Mouse (Mus musculus) liver, embryonic 15.5 days (tissue): ENCODE measurements around the gene Uap1l1. TPM values are rescaled to one million over a fixed set of nuclear protein-coding genes. Genes with fewer than 3 reads are reported as not detected.
"Not testable (repeated sequence)": the region's sequence is repeated elsewhere in the genome, so short reads cannot be mapped to it uniquely, and the experiment has no call there.

Experiments used
- ATAC-seq: fragments of 200-750 bp; cut with Nextera tagmentation; 2 replicates; pipeline ENCODE4 v1.8.0; 2017; ENCODE audit warnings: moderate number of reproducible peaks, mild to moderate bottlenecking, moderate library complexity; ENCODE audit not compliant: insufficient read depth
- H3K27ac ChIP-seq: fragments of 300-500 bp; sonication (generic); replicated peaks from 2 replicates; pipeline ENCODE4 v1.5.1; 2015; ENCODE audit warnings: mild to moderate bottlenecking, inconsistent platforms
- H3K27me3 ChIP-seq: fragments of 300-500 bp; sonication (generic); 2 replicates; pipeline ENCODE4 v1.6.1; 2015; ENCODE audit warnings: mild to moderate bottlenecking, inconsistent platforms
- H3K36me3 ChIP-seq: fragments of 300-500 bp; sonication (generic); replicated peaks from 2 replicates; pipeline ENCODE4 v1.6.1; 2015; ENCODE audit warnings: moderate library complexity, mild to moderate bottlenecking, inconsistent platforms
- H3K4me1 ChIP-seq: fragments of 300-500 bp; sonication (generic); replicated peaks from 2 replicates; pipeline ENCODE4 v1.6.1; 2015; ENCODE audit warnings: inconsistent platforms
- H3K4me2 ChIP-seq: fragments of 300-500 bp; sonication (generic); 2 replicates; pipeline ENCODE4 v1.6.1; 2015; ENCODE audit warnings: moderate library complexity, mild to moderate bottlenecking, inconsistent platforms
- H3K4me3 ChIP-seq: fragments of 300-500 bp; sonication (generic); replicated peaks from 2 replicates; pipeline ENCODE4 v1.5.1; 2015; ENCODE audit warnings: mild to moderate bottlenecking, inconsistent platforms
- H3K9ac ChIP-seq: fragments of 300-500 bp; sonication (generic); 2 replicates; pipeline ENCODE4 v1.6.1; 2015; ENCODE audit warnings: moderate library complexity, mild to moderate bottlenecking, inconsistent platforms
- H3K9me3 ChIP-seq: fragments of 300-500 bp; sonication (generic); replicated peaks from 2 replicates; pipeline ENCODE4 v1.6.1; 2016; ENCODE audit warnings: inconsistent platforms
- WGBS: fragments of 180-500 bp; shearing (Covaris S2); methylation state at CpG from one replicate; pipeline ENCODE4 v1.1.7; 2015; ENCODE audit warnings: mixed read lengths; ENCODE audit not compliant: insufficient replicate concordance; 5-methylcytosine and 5-hydroxymethylcytosine counted together
- polyA plus RNA-seq: library from polyadenylated mRNA; unstranded; fragments of >200 nt; fragmentation: Nextera tagmentation; extraction: Ambion mirVana; gene quantifications from 2 replicates; pipeline ENCODE4 v1.2.1, GENCODE M21; 2015

Gene Uap1l1
- polyA plus RNA-seq, result 15.1 and 15.4 TPM in 2 replicates

- peaks cover 24% of the 10 kb centered on the region for H3K27me3 ChIP-seq
- under 1% methylated on average over 54 of the region's 54 CpGs for WGBS
- ATAC-seq, result peak; percentile 64
- peak within 1 kb of the TSS; percentile 91 for H3K4me2 ChIP-seq
- peak within 1 kb of the TSS; percentile 53 for H3K9ac ChIP-seq
- H3K36me3 ChIP-seq, result no peaks in the 10 kb centered on the region
- H3K9me3 ChIP-seq, result no peaks in the 10 kb centered on the region
- H3K27ac ChIP-seq, result peak within 1 kb of the TSS; percentile 64; the same call in 1 of the 2 replicates
- peak within 1 kb of the TSS; percentile 66 for H3K4me3 ChIP-seq
- H3K4me1 ChIP-seq, result peaks cover 36% of the 10 kb centered on the region
These were observed at the start of gene Uap1l1 for GRCm38 (mm10) chr2:25365091-25365761. Gene Uap1l1, minus strand, starts transcription at chr2:25365682.

- not testable (repeated sequence) for H3K4me1 ChIP-seq, H3K36me3 ChIP-seq, H3K9me3 ChIP-seq, H3K9ac ChIP-seq, H3K4me3 ChIP-seq, H3K27ac ChIP-seq, H3K27me3 ChIP-seq, H3K4me2 ChIP-seq, ATAC-seq
These were observed 48.0 kb upstream of the Uap1l1 start for GRCm38 (mm10) chr2:25413436-25413835.

GRCm38 (mm10) chr2:25408908-25409307, 43.4 kb upstream of the Uap1l1 start:
- Histone ChIP-seq H3K27me3 (peaks cover 44% of the 10 kb centered on the region), H3K4me3 (no peak overlapping the region), H3K9ac (no peak overlapping the region), H3K4me1 (no peaks in the 10 kb centered on the region), H3K9me3 (no peaks in the 10 kb centered on the region), H3K36me3 (no peaks in the 10 kb centered on the region), H3K27ac (no peak overlapping the region), H3K4me2 (no peak overlapping the region)
- WGBS, result 69% methylated on average over 10 of the region's 10 CpGs
- ATAC-seq, result no peak

GRCm38 (mm10) chr2:25403994-25404393, 38.5 kb upstream of the Uap1l1 start:
- peaks cover 91% of the 10 kb centered on the region for H3K27me3 ChIP-seq

GRCm38 (mm10) chr2:25402972-25403601, 37.6 kb upstream of the Uap1l1 start:
- ATAC-seq, result no peak
- Histone ChIP-seq H3K4me3 (peak overlapping the region; percentile 47), H3K36me3 (no peaks in the 10 kb centered on the region), H3K9ac (0 out of 2 replicates have a peak overlapping the region, but pooled peaks have one; percentile 12), H3K27ac (no peak overlapping the region), H3K9me3 (no peaks in the 10 kb centered on the region), H3K4me1 (peaks cover 9% of the 10 kb centered on the region), H3K27me3 (peaks cover 94% of the 10 kb centered on the region), H3K4me2 (peak overlapping the region; percentile 57)
- 4% methylated on average over 54 of the region's 54 CpGs for WGBS

More at GRCm38 (mm10) chr2:25403994-25404393, 38.5 kb upstream of the Uap1l1 start:
- peaks cover 9% of the 10 kb centered on the region for H3K4me1 ChIP-seq
- no peaks in the 10 kb centered on the region for H3K9me3 ChIP-seq
- no peak overlapping the region for H3K9ac ChIP-seq
- no peak for ATAC-seq
- no peak overlapping the region for H3K4me2 ChIP-seq
- H3K4me3 ChIP-seq, result no peak overlapping the region
- H3K36me3 ChIP-seq, result no peaks in the 10 kb centered on the region
- 47% methylated on average over 4 of the region's 4 CpGs for WGBS
- no peak overlapping the region for H3K27ac ChIP-seq

- no peak overlapping the region for H3K9ac ChIP-seq
- H3K4me2 ChIP-seq, result peak overlapping the region; percentile 57
- no peaks in the 10 kb centered on the region for H3K9me3 ChIP-seq
- H3K27me3 ChIP-seq, result peaks cover 98% of the 10 kb centered on the region
- H3K36me3 ChIP-seq, result no peaks in the 10 kb centered on the region
- peak overlapping the region; percentile 47 for H3K4me3 ChIP-seq
- H3K27ac ChIP-seq, result no peak overlapping the region
- WGBS, result 2% methylated on average over 13 of the region's 13 CpGs
- H3K4me1 ChIP-seq, result peaks cover 9% of the 10 kb centered on the region
- ATAC-seq, result no peak; the same call in 1 of the 2 replicates
These were observed 37.0 kb upstream of the Uap1l1 start for GRCm38 (mm10) chr2:25402377-25402971.

GRCm38 (mm10) chr2:25400764-25401163, 35.3 kb upstream of the Uap1l1 start:
- WGBS, result 4% methylated on average over 17 of the region's 17 CpGs
- Histone ChIP-seq H3K9ac (no peak overlapping the region), H3K27me3 (peaks cover 99% of the 10 kb centered on the region), H3K4me2 (peak overlapping the region; percentile 33; the same call in 1 of the 2 replicates), H3K27ac (no peak overlapping the region), H3K4me1 (peaks cover 16% of the 10 kb centered on the region), H3K36me3 (no peaks in the 10 kb centered on the region), H3K4me3 (no peak overlapping the region), H3K9me3 (no peaks in the 10 kb centered on the region)
- no peak for ATAC-seq

GRCm38 (mm10) chr2:25400291-25400690, 34.8 kb upstream of the Uap1l1 start:
- H3K4me3 ChIP-seq, result no peak overlapping the region
- H3K4me2 ChIP-seq, result peak overlapping the region; percentile 33; the same call in 1 of the 2 replicates
- no peak for ATAC-seq
- H3K9ac ChIP-seq, result no peak overlapping the region
- no peak overlapping the region for H3K27ac ChIP-seq
- H3K9me3 ChIP-seq, result no peaks in the 10 kb centered on the region
- WGBS, result 22% methylated on average over 16 of the region's 16 CpGs
- no peaks in the 10 kb centered on the region for H3K36me3 ChIP-seq
- H3K4me1 ChIP-seq, result peaks cover 19% of the 10 kb centered on the region
- peaks cover 99% of the 10 kb centered on the region for H3K27me3 ChIP-seq

GRCm38 (mm10) chr2:25399051-25399450, 33.6 kb upstream of the Uap1l1 start, which contains the start of gene Npdc1:
Gene Npdc1, plus strand, starts transcription at chr2:25399351.
- Histone ChIP-seq H3K4me1 (peaks cover 19% of the 10 kb centered on the region), H3K36me3 (no peaks in the 10 kb centered on the region), H3K4me2 (no peak within 1 kb of the TSS), H3K9ac (no peak within 1 kb of the TSS), H3K27me3 (peaks cover 100% of the 10 kb centered on the region), H3K4me3 (no peak within 1 kb of the TSS), H3K27ac (no peak within 1 kb of the TSS), H3K9me3 (no peaks in the 10 kb centered on the region)
- WGBS, result 41% methylated on average over 8 of the region's 8 CpGs
- no peak for ATAC-seq

GRCm38 (mm10) chr2:25398065-25398464, 32.6 kb upstream of the Uap1l1 start:
- peaks cover 16% of the 10 kb centered on the region for H3K4me1 ChIP-seq
- H3K4me3 ChIP-seq, result no peak overlapping the region
- WGBS, result 71% methylated on average over 7 of the region's 7 CpGs
- H3K9me3 ChIP-seq, result no peaks in the 10 kb centered on the region
- H3K9ac ChIP-seq, result no peak overlapping the region
- no peak overlapping the region for H3K27ac ChIP-seq
- ATAC-seq, result no peak
- H3K4me2 ChIP-seq, result no peak overlapping the region
- H3K27me3 ChIP-seq, result peaks cover 100% of the 10 kb centered on the region
- H3K36me3 ChIP-seq, result no peaks in the 10 kb centered on the region

GRCm38 (mm10) chr2:25397010-25397409, 31.5 kb upstream of the Uap1l1 start:
- Histone ChIP-seq H3K4me2 (no peak overlapping the region), H3K27me3 (peaks cover 89% of the 10 kb centered on the region), H3K36me3 (no peaks in the 10 kb centered on the region), H3K27ac (no peak overlapping the region), H3K4me1 (peaks cover 13% of the 10 kb centered on the region), H3K9me3 (no peaks in the 10 kb centered on the region), H3K4me3 (no peak overlapping the region), H3K9ac (no peak overlapping the region)
- 38% methylated on average over 1 of the region's 1 CpGs for WGBS
- ATAC-seq, result no peak
